Mouse (Mus musculus) heart, postnatal 14 days (tissue): Measurements from ENCODE around the gene Olfr619. TPM values are rescaled to one million over a fixed set of nuclear protein-coding genes. Genes with fewer than 3 reads are reported as not detected.

Experiments
- DNase-seq, 2 experiments: peaks; one replicate each; pipeline ENCODE4 v3.0.0; 2021 to 2022
- intact Hi-C: fragments of 180-260 bp; cut with DNase I; formaldehyde crosslinking; loops from one replicate; pipeline ENCODE4 v1.15.1; 2025
- long read RNA-seq, 2 experiments: library from polyadenylated mRNA; stranded (forward); transcript quantifications; one replicate each; pipeline ENCODE4 v2.0.0; 2021
- microRNA-seq, 2 experiments: library from miRNA; unstranded; fragments of <30 nt; microRNA quantifications; one replicate each; pipeline ENCODE4 v1.2.0; 2021 to 2022
- total RNA-seq, 2 experiments: library from RNA; stranded (reverse); gene quantifications; 2 replicates each; pipeline ENCODE4 v1.2.3; 2021

The Olfr619 gene
- not detected for total RNA-seq
- long read RNA-seq, experiment 1: 0 reads
- long read RNA-seq, experiment 2: 0 reads

- DNase-seq: no peak
- intact Hi-C loops: no loop called here
These were observed at the start of gene Olfr619 for GRCm38 (mm10) chr7:103600275-103600674. Gene Olfr619 (plus strand): TSS chr7:103600575.

GRCm38 (mm10) chr7:103555779-103556178, 44.6 kb upstream of the Olfr619 start, which contains the start of gene Olfr615:
Gene Olfr615 (plus strand): TSS chr7:103556079.
- intact Hi-C loops: no loop called here
- DNase-seq: no peak

GRCm38 (mm10) chr7:103569043-103569442, 31.3 kb upstream of the Olfr619 start, which contains the start of gene Olfr616:
Gene Olfr616 (minus strand): TSS chr7:103569143.
- intact Hi-C loops: no loop called here
- DNase-seq: no peak

GRCm38 (mm10) chr7:103572761-103573160, 27.6 kb upstream of the Olfr619 start, which contains the start of gene Olfr617:
Gene Olfr617 (plus strand): TSS chr7:103573061.
- intact Hi-C loops: no loop called here
- DNase-seq: no peak

- no peak for DNase-seq
- intact Hi-C loops: no loop called here
These were observed 10.6 kb upstream of the Olfr619 start, which contains the start of gene Olfr618 for GRCm38 (mm10) chr7:103589803-103590202. Gene Olfr618 (plus strand): TSS chr7:103590103.

- intact Hi-C loops: no loop called here
These were observed 7.0 kb downstream of the Olfr619 start for GRCm38 (mm10) chr7:103607425-103607824.

GRCm38 (mm10) chr7:103612434-103612833, 12.1 kb downstream of the Olfr619 start, which contains the start of gene Olfr620:
Gene Olfr620 (minus strand): TSS chr7:103612534.
- intact Hi-C loops: no loop called here
- no peak for DNase-seq

More at GRCm38 (mm10) chr7:103607425-103607824, 7.0 kb downstream of the Olfr619 start:
- no peak for DNase-seq

GRCm38 (mm10) chr7:103636795-103637194, 36.4 kb downstream of the Olfr619 start:
- intact Hi-C loops: no loop called here

GRCm38 (mm10) chr7:103642602-103643001, 42.2 kb downstream of the Olfr619 start, which contains the start of gene Olfr622:
Gene Olfr622 (minus strand): TSS chr7:103642702.
- intact Hi-C loops: no loop called here
- no peak for DNase-seq

More at GRCm38 (mm10) chr7:103636795-103637194, 36.4 kb downstream of the Olfr619 start:
- DNase-seq: no peak

GRCm38 (mm10) chr7:103644070-103644469, 43.7 kb downstream of the Olfr619 start:
- intact Hi-C loops: no loop called here
- no peak for DNase-seq

Small RNA genes within 50 kb of the gene (microRNA-seq; reads per million reads assigned to microRNA genes)
- 0 reads per million in 2 experiments for gene Gm26506

Other genes starting within 250 kb of the Olfr619 start
- gene Olfr601, start 237.9 kb upstream of the Olfr619 start, total RNA-seq: not detected
- gene Olfr603, start 214.4 kb upstream of the Olfr619 start, total RNA-seq: not detected
- not detected for gene Usp17lc, start 185.5 kb upstream of the Olfr619 start, total RNA-seq
- not detected for gene Olfr605, start 155.1 kb upstream of the Olfr619 start, total RNA-seq
- not detected for gene Olfr606, start 151.5 kb upstream of the Olfr619 start, total RNA-seq
- gene Olfr607, start 136.4 kb upstream of the Olfr619 start, total RNA-seq: not detected
- gene Olfr608, start 130.7 kb upstream of the Olfr619 start, total RNA-seq: not detected
- not detected for gene Olfr609, start 102.5 kb upstream of the Olfr619 start, total RNA-seq
- not detected for gene Olfr610, start 88.5 kb upstream of the Olfr619 start, total RNA-seq
- gene Olfr611, start 79.7 kb upstream of the Olfr619 start, total RNA-seq: not detected
- gene Olfr612, start 57.9 kb upstream of the Olfr619 start, total RNA-seq: not detected
- not detected for gene Olfr613, start 52.5 kb upstream of the Olfr619 start, total RNA-seq
- gene Olfr615, start 44.5 kb upstream of the Olfr619 start, total RNA-seq: not detected
- not detected for gene Olfr616, start 31.4 kb upstream of the Olfr619 start, total RNA-seq
- not detected for gene Olfr617, start 27.5 kb upstream of the Olfr619 start, total RNA-seq
- not detected for gene Olfr618, start 10.5 kb upstream of the Olfr619 start, total RNA-seq
- gene Olfr620, start 12.0 kb downstream of the Olfr619 start, total RNA-seq: not detected
- not detected for gene Olfr622, start 42.1 kb downstream of the Olfr619 start, total RNA-seq
- gene Olfr623, start 63.1 kb downstream of the Olfr619 start, total RNA-seq: not detected
- gene Olfr624, start 70.6 kb downstream of the Olfr619 start, total RNA-seq: not detected
- not detected for gene Olfr625-ps1, start 82.1 kb downstream of the Olfr619 start, total RNA-seq
- not detected for gene Olfr243, start 114.1 kb downstream of the Olfr619 start, total RNA-seq
- not detected for gene Olfr628, start 129.8 kb downstream of the Olfr619 start, total RNA-seq
- not detected for gene Olfr629, start 144.4 kb downstream of the Olfr619 start, total RNA-seq
- not detected for gene Olfr630, start 156.8 kb downstream of the Olfr619 start, total RNA-seq
- gene Olfr69, start 171.0 kb downstream of the Olfr619 start, total RNA-seq: not detected
- gene Olfr68, start 179.1 kb downstream of the Olfr619 start, total RNA-seq: not detected
- not detected for gene Olfr67, start 191.2 kb downstream of the Olfr619 start, total RNA-seq
- 1,000 to 10,000 TPM; 2,822 to 3,799 TPM for gene Hbb-bt, start 213.4 kb downstream of the Olfr619 start, total RNA-seq
- gene Hbb-bs, start 227.5 kb downstream of the Olfr619 start, total RNA-seq: over 10,000 TPM; 24,882 to 31,010 TPM
- not detected for gene Hbb-bh2, start 239.9 kb downstream of the Olfr619 start, total RNA-seq
- not detected for gene Hbb-bh1, start 242.6 kb downstream of the Olfr619 start, total RNA-seq